Mouse (Mus musculus) heart, postnatal 25 days (tissue): ENCODE results near the gene Olfr1086. TPM values are rescaled to one million over a fixed set of nuclear protein-coding genes. Genes with fewer than 3 reads are reported as not detected.
"Not testable (repeated sequence)": the region's sequence is repeated elsewhere in the genome, so short reads cannot be mapped to it uniquely, and the experiment has no call there.

ENCODE experiments used
- DNase-seq: peaks from one replicate; pipeline ENCODE4 v3.0.0; 2022; ENCODE audit warnings: low spot score
- intact Hi-C: fragments of 180-260 bp; cut with DNase I; formaldehyde crosslinking; loops from one replicate; pipeline ENCODE4 v1.15.1; 2025
- total RNA-seq, 2 experiments: library from RNA; stranded (reverse); gene quantifications; 2 replicates each; pipeline ENCODE4 v1.2.3; 2021

Gene Olfr1086
- not detected for total RNA-seq

GRCm38 (mm10) chr2:86679992-86680391, at the start of gene Olfr1086:
Olfr1086 (minus strand) TSS chr2:86680092.
- intact Hi-C loops, result no loop called here
- no peak for DNase-seq

DNA sequence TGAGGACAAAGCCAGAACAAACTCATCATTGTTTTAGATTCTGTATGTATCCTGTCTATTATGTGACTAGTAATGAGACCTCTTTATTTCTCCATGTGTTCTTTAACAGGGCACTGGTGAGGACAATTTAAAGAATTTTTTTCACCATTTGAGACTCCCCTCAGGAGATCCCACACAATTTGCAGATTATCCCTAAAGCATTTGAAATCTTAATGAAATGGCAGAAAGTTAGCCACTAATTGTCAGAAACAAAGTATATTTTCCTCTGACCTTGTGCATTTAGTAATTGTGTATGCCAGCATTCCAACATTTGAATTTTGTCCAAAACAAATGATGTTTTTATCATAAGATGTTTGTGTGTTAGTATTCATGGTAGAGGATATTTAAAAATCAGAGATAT, 18.4 kb upstream of the Olfr1086 start, which contains the start of gene Olfr1087:
Gene Olfr1087 (minus strand): TSS at position 101 of the 400 bp plus-strand sequence.
- DNase-seq, result no peak

DNA sequence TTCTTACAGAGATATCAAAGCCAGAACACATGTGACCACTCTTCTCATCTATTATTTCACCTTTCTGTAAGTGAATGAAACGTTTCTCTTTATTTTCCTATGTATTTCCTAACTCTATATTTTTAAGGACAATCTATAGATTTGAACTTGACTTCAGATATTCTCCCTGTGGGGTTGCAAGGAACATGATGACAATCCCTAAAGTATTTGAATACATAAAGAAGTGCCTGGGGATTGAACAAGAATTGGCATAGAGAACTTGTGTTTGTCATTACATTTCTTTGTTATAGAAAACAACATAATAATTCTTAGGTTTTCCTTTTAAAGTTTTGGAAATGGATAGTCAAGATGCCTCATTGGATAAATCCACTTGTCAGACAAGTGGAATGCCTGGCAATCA, 18.0 kb downstream of the Olfr1086 start, which contains the start of gene Olfr1085:
Gene Olfr1085 (minus strand): TSS at position 101 of the 400 bp plus-strand sequence.
- no peak for DNase-seq

More for the DNA sequence above, 18.4 kb upstream of the Olfr1086 start, which contains the start of gene Olfr1087:
- intact Hi-C loops, result no loop called here

GRCm38 (mm10) chr2:86639625-86640024, 40.3 kb downstream of the Olfr1086 start, which contains the start of gene Olfr1084:
Olfr1084 (minus strand) TSS chr2:86639725.
- intact Hi-C loops, DNase-seq: not testable (repeated sequence)

More for the DNA sequence above, 18.0 kb downstream of the Olfr1086 start, which contains the start of gene Olfr1085:
- intact Hi-C loops, result no loop called here

Other genes starting within 250 kb of the Olfr1086 start
- gene Olfr1065, start 229.5 kb downstream of the Olfr1086 start, total RNA-seq, result not detected
- gene Olfr1066, start 223.8 kb downstream of the Olfr1086 start, total RNA-seq, result not detected
- not detected for gene Olfr228, start 192.7 kb downstream of the Olfr1086 start, total RNA-seq
- gene Olfr1076, start 171.6 kb downstream of the Olfr1086 start, total RNA-seq, result not detected
- gene Olfr1079, start 137.6 kb downstream of the Olfr1086 start, total RNA-seq, result not detected
- gene Olfr1080, start 121.9 kb downstream of the Olfr1086 start, total RNA-seq, result not detected
- gene Olfr1082, start 81.1 kb downstream of the Olfr1086 start, total RNA-seq, result not detected
- gene Olfr1084, start 40.4 kb downstream of the Olfr1086 start, total RNA-seq, result not detected
- not detected for gene Olfr1085, start 18.1 kb downstream of the Olfr1086 start, total RNA-seq
- gene Olfr1087, start 18.3 kb upstream of the Olfr1086 start, total RNA-seq, result not detected
- gene Olfr1089, start 53.6 kb upstream of the Olfr1086 start, total RNA-seq, result not detected
- gene Olfr1090, start 78.9 kb upstream of the Olfr1086 start, total RNA-seq, result not detected
- gene Olfr1093, start 102.4 kb upstream of the Olfr1086 start, total RNA-seq, result not detected
- gene Olfr141, start 129.9 kb upstream of the Olfr1086 start, total RNA-seq, result not detected
- not detected for gene Olfr1094, start 144.6 kb upstream of the Olfr1086 start, total RNA-seq
- gene Olfr1095, start 171.6 kb upstream of the Olfr1086 start, total RNA-seq, result not detected
- gene Gm13723, start 194.7 kb upstream of the Olfr1086 start, total RNA-seq, result not detected
- gene Olfr1097, start 212.1 kb upstream of the Olfr1086 start, total RNA-seq, result not detected
- not detected for gene Olfr1098, start 244.5 kb upstream of the Olfr1086 start, total RNA-seq